Mouse (Mus musculus): ENCODE data around the gene Upf1.

Upf1 gene

DNA sequence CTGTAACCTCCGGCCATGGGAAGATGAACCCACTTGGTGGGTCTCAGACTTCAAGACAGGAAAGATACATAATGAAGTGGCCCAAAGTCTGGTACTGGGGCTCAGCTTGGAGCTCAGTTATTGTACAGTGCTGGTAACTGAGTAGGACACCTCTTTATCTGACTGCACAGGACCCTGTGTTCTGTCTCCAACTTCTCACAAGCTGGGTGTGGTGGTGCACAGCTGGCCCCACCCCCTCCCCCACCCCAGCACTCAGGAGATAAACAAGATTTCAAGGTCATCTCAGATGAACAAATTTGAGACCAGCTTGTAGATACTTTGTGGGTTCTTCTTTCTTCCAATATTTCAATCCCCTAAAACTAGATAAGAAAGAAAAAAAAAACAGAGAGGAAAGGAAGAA is 3.0 kb upstream of the Upf1 start:
- DNase-seq, result no peak

DNA sequence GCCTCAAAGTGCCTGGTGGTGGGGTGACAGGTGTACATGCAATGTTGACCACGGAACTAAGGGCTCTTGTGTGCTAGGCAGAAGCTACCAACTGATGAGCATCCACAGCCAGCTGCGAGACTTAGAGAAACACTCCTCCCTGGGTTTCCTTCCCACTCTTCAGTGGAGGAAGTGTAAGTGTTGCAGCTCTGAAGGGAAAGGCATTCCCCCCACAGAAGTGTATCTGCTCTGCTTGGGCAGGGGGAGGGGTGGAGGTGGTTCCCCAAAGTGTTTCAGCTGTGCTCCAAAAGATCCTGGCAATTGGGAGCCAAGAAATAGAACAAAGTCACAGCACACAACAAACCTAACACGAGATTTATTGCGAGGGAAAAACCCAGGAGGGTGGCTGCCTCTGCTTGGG is 926 bp upstream of the Upf1 start:
- DNase-seq, result no peak

GRCm38 (mm10) chr8:70352657-70353151 is 374 bp downstream of the Upf1 start:
- no peak for DNase-seq

GRCm38 (mm10) chr8:70352000-70352384 is 1.1 kb downstream of the Upf1 start:
- DNase-seq, result no peak

GRCm38 (mm10) chr8:70351035-70351999 is 1.8 kb downstream of the Upf1 start:
- no peak for DNase-seq

- DNase-seq, result no peak
Measured at GRCm38 (mm10) chr8:70347860-70348420, 5.1 kb downstream of the Upf1 start.

GRCm38 (mm10) chr8:70347443-70347842 is 5.6 kb downstream of the Upf1 start:
- no peak for DNase-seq

GRCm38 (mm10) chr8:70344279-70344678 is 8.8 kb downstream of the Upf1 start:
- DNase-seq, result no peak

DNA sequence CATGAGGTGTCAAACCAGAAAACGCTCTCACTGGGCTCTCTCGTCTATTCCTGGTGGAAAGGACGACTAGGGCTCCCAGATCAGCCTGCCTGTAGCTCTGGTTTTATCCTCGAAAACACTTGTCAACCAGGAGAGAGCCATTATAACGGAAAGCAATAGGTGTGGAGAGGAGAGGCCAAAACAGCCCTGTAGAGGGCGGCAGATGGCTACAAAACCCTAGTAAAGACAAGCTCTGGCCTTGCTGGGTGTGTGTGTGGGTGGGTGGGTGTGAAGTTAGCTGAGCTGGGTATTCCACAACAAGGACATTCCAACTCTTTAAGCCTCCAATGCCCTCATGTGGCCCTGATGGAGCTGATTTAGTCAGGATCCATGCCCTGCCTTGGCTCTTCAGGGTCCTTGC is 9.4 kb downstream of the Upf1 start:
- DNase-seq, result peak in 1 of 2 experiments; percentile 53

DNA sequence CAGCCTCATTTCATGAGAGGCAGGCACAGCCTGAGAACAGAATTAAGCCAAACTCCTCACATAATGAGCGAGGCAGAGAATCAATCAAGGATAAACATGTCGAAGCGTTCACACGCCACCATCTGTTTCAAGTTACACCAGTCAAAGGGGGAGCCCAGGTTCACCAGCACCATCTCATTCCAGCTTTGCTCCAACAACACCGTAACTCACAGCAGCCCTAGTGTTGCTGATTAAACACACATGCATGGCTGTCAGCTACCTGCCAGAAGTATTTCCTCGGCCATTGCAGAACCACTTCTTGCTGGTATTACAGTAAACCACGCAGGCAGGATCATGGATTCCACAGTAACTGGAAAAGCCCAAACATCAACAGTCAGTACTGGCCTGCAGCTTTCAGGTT is 10.0 kb downstream of the Upf1 start:
- no peak for DNase-seq

GRCm38 (mm10) chr8:70342007-70342406 is 11.1 kb downstream of the Upf1 start:
- no peak for DNase-seq

DNA sequence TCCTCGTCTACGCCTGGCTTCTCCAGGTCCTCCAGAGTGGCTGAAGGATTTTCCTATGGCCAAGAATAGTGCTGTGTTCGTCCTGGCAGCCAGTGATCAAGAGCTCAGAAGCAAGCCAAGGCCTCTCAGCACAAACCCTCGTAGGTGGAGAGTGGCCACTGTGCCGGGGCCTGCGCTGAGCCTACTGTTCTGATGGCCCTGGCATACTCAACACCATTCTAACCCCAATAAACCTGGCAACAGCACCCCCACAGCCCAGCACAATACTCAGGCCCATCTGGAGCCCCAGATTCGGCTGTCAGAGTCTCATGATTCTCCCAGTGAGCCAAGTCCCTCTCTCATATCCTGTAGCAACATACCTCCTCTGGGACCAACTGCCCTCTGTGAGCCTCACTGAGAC is 12.4 kb downstream of the Upf1 start:
- no peak for DNase-seq

- DNase-seq, result no peak
Measured at GRCm38 (mm10) chr8:70338931-70339330, 14.1 kb downstream of the Upf1 start.

GRCm38 (mm10) chr8:70332878-70333202 is 20.2 kb downstream of the Upf1 start:
- no peak for DNase-seq

GRCm38 (mm10) chr8:70332070-70332877 is 20.8 kb downstream of the Upf1 start:
- peak; percentile 83 to 85 for DNase-seq

DNA sequence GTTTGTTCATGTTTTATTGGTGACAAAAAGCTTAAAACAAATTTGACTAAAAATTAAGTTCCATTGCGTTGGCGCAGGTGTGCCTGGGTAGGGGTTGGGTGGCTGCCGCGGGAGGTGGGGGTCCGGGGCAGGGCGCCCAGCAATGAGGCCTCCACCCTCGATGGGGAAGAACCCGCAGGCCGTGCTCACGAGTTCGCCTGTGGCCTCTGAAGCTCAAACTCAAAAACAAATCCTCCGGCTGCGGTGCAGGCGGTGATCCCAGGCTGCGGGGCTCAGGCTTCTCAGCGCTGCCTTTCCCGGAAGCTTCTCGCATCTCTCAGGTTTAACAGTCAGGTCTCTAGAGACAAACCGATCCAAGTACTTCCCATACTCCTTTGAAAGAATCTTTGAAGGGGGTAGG is 21.6 kb downstream of the Upf1 start:
- DNase-seq, result no peak

DNA sequence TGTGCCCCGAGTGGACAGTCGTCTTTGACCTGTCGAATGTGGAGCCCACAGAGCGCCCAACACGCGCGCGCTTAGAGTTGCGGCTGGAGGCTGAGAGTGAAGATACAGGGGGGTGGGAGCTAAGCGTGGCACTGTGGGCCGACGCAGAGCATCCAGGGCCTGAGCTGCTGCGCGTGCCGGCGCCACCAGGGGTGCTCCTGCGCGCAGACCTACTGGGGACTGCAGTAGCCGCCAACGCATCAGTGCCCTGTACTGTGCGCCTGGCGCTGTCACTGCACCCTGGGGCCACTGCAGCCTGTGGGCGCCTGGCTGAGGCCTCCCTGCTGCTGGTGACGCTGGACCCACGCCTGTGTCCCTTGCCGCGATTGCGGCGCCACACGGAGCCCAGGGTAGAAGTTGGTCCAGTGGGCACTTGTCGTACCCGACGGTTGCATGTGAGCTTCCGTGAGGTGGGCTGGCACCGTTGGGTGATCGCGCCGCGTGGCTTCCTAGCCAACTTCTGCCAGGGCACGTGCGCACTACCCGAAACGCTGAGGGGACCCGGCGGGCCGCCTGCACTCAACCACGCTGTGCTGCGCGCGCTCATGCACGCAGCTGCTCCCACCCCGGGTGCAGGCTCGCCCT is 22.2 kb downstream of the Upf1 start:
- DNase-seq, result peak; percentile 76 to 80

DNA sequence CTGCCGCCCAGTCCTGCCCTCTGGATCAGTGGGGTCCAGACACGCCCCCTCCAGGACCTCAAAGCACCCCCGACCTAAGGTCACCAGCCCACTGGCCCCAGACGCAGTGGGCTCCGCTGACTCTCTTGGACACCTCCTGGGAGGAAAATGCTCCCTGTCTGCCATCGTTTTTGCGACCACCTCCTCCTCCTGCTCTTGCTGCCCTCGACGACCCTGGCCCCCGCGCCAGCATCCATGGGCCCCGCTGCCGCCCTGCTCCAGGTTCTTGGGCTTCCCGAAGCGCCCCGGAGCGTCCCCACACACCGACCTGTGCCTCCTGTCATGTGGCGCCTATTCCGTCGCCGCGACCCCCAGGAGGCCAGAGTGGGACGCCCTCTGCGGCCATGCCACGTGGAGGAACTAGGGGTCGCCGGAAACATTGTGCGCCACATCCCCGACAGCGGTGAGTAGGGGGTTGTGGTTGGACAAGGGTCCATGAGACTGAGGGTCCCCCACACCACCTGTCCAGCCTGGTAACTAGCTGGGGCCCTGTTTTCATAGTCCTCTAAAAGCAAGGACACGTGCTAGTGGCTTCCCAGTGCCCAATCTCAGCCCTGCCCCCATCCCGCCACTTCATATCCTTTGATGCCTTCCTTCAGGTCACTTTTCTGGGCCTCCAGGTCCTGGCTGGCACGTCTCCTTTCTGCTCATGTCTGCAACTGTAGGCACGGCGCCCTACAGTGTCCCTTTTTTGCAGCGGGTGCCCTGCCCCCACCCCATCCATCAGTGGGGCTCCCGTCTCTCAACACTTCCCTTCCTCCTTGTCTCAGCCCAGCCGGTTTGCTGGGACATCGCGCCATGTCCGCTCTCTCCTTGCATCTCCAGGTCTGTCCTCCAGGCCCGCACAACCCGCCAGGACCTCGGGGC is 23.0 kb downstream of the Upf1 start:
- DNase-seq, result no peak

- peak in 1 of 2 experiments; percentile 44 for DNase-seq
Measured at GRCm38 (mm10) chr8:70329124-70329834, 23.8 kb downstream of the Upf1 start, which contains the start of gene Gdf1. Gene Gdf1 (plus strand): TSS chr8:70329817.

GRCm38 (mm10) chr8:70327512-70327911 is 25.6 kb downstream of the Upf1 start:
- DNase-seq, result no peak

DNA sequence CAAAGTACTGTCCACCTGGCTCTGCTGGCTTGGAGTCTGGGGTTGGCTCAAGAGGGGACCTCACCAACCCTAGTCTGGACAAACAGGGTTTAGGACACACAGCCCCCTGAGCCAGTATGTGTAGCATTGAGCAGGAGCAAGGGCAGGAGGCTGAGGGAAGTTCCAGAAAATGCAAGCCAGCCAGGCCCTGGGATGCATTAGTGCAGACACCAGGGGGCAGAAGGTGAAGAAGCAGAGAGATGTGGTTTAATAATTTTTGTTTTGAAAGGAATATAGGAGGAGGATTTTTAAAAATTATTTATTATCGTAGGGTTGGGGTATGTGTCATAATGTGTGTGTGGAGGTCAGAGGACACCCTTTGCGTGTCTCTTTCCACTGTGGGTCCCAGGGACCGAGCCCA is 29.4 kb downstream of the Upf1 start:
- no peak for DNase-seq

All from lung, postnatal 4 days (tissue).